Mouse (Mus musculus): ENCODE results near the gene Ctsl. TPM values are rescaled to one million over a fixed set of nuclear protein-coding genes. Genes with fewer than 3 reads are reported as not detected.

Gene Ctsl
- total and polyA plus RNA-seq, 2 experiments from 2014 or later = 103 to 203 TPM

DNA sequence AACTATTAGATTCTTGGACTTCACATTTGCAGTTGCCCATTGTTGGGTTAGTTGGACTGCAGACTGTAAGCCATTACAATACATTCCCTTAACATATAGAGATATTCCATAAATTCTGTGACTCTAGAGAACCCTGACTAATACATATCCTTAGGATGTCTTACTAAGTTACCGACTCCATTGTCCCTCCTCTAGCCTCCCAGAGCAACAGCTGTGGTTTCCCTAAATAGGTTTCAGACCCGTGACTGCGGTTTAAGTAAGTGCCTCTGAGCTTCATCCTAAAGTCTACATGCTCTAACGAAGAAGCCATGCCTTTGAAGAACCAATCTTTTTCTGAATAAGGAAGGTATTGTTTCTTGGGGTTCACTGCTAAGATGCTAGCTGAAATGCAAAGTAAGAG is 7.9 kb upstream of the Ctsl start:
- Histone ChIP-seq H3K36me3 (ENCODE audit: insufficient read depth, low read length) (no peaks in the 10 kb centered on the region), H3K4me1 (ENCODE audit: insufficient read depth, low read length) (no peaks in the 10 kb centered on the region), H3K27ac (no peak overlapping the region), H3K4me3 (ENCODE audit: low read length) (no peak overlapping the region), H3K9ac (replicated peaks; ENCODE audit: low read length) (no peak overlapping the region), H3K4me2 (ENCODE audit: low read depth, low read length) (no peak overlapping the region), H3K9me3 (ENCODE audit: low read length) (no peaks in the 10 kb centered on the region), H3K27me3 (ENCODE audit: insufficient read depth, low read length) (no peaks in the 10 kb centered on the region)
- DNase-seq (ENCODE audit: low spot score) (no peak), ATAC-seq (no peak)
- TF ChIP-seq CTCF (IDR thresholded peaks at IDR 0.05; ENCODE audit: low read depth) = no peak
- 91% methylated on average over 4 of the region's 4 CpGs for WGBS

DNA sequence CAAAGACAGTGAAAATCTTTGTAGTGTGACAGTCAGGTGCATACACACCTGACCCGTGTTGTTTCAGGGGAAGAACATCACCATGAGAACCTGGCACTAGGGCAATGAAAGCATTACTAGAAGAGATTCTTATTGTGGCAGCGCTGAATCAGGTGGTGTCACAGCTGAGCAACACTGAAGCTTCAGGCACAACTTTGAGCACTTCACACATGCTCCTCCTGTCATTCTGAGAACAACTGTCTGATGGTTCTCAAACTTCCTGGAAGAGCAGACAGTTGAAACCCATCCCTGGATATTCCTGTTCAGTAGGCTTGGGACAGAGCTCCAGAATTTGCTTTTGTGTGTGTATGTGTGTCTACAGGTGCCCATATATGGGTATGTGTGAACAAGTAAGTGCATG is 5.8 kb upstream of the Ctsl start:
- H3K36me3 ChIP-seq (ENCODE audit: insufficient read depth, low read length) = no peaks in the 10 kb centered on the region
- no peak for ATAC-seq
- no peaks in the 10 kb centered on the region for H3K9me3 ChIP-seq (ENCODE audit: low read length)
- no peak for TF ChIP-seq CTCF (IDR thresholded peaks at IDR 0.05; ENCODE audit: low read depth)
- 88% methylated on average over 2 of the region's 2 CpGs for WGBS
- H3K27me3 ChIP-seq (ENCODE audit: insufficient read depth, low read length) = no peaks in the 10 kb centered on the region
- no peak overlapping the region for H3K9ac ChIP-seq (replicated peaks; ENCODE audit: low read length)
- no peaks in the 10 kb centered on the region for H3K4me1 ChIP-seq (ENCODE audit: insufficient read depth, low read length)
- no peak overlapping the region for H3K4me2 ChIP-seq (ENCODE audit: low read depth, low read length)
- DNase-seq (ENCODE audit: low spot score) = no peak
- H3K27ac ChIP-seq = no peak overlapping the region
- no peak overlapping the region for H3K4me3 ChIP-seq (ENCODE audit: low read length)

DNA sequence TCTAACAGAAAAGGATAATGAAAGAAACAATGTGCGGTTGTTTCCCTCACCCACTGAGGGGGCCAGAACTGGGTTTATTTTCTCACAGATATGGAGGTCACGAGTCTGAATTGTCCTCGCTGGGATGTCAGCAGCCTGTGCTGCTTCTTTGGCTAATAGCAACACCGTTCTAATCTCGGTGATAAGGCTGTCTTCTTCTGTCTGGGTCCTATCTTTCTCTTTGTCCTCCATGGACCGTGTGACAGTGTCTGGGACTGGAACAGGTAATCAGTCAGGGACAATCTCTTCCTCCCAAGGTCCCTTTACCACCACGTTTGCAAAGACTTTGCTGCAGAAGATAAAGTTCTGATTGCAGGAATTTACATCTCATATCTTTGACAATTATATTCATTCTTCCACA is 4.5 kb upstream of the Ctsl start:
- TF ChIP-seq CTCF (IDR thresholded peaks at IDR 0.05; ENCODE audit: low read depth) = no peak
- ATAC-seq = no peak
- H3K4me2 ChIP-seq (ENCODE audit: low read depth, low read length) = no peak overlapping the region
- no peaks in the 10 kb centered on the region for H3K36me3 ChIP-seq (ENCODE audit: insufficient read depth, low read length)
- DNase-seq (ENCODE audit: low spot score) = no peak
- H3K4me1 ChIP-seq (ENCODE audit: insufficient read depth, low read length) = no peaks in the 10 kb centered on the region
- H3K4me3 ChIP-seq (ENCODE audit: low read length) = no peak overlapping the region
- H3K27me3 ChIP-seq (ENCODE audit: insufficient read depth, low read length) = no peaks in the 10 kb centered on the region
- 52% methylated on average over 7 of the region's 7 CpGs for WGBS
- no peak overlapping the region for H3K9ac ChIP-seq (replicated peaks; ENCODE audit: low read length)
- no peak overlapping the region for H3K27ac ChIP-seq
- H3K9me3 ChIP-seq (ENCODE audit: low read length) = no peaks in the 10 kb centered on the region

DNA sequence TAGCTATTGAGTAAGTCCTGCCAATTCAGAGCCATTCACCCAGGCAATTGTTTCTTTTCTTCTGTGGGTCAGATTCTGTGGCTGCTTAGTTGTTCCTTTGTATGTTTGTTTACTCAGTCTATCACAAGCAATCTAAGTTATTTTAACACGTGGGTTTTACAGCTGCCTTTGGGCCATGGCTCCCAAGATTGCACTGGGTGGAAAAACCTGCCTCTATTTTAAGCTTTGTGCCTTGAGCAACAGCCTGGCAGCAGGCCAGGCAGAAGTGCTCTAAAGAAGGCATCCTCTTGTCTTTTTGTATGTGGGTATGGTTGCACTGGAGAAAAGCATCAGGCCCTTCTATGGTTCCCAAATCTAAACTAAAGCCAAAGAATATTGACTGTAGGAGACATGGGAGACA is 3.0 kb upstream of the Ctsl start:
- 29% methylated on average over 1 of the region's 1 CpGs for WGBS
- no peaks in the 10 kb centered on the region for H3K9me3 ChIP-seq (ENCODE audit: low read length)
- no peak for DNase-seq (ENCODE audit: low spot score)

DNA sequence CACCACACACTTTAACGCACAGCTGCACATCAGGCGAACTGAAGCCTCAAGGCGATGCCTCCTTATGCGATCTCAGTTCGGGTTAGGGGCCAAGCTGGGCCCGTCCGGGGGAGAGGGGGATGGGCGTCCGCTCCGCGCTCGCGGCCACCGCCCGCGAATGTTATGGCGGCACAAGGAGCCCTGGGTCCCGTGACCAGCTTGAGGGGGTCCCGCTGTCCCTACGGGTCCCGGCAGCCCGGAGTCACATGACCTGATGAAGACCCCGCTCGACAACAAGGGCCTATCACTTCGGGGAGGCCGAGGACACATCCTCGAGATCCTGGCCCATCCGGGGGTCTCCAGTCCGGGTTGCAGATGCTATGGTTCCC is 901 bp downstream of the Ctsl start:
- peak; percentile 51 for DNase-seq (ENCODE audit: low spot score)
- Histone ChIP-seq H3K36me3 (ENCODE audit: insufficient read depth, low read length) (peaks cover 20% of the 10 kb centered on the region), H3K9me3 (ENCODE audit: low read length) (no peaks in the 10 kb centered on the region), H3K4me1 (ENCODE audit: insufficient read depth, low read length) (no peaks in the 10 kb centered on the region; the same call in 1 of the 2 replicates), H3K27me3 (ENCODE audit: insufficient read depth, low read length) (no peaks in the 10 kb centered on the region), H3K27ac (peak overlapping the region; percentile 65; the same call in 1 of the 2 replicates), H3K4me2 (ENCODE audit: low read depth, low read length) (peak overlapping the region; percentile 86), H3K9ac (replicated peaks; ENCODE audit: low read length) (peak overlapping the region; percentile 81), H3K4me3 (ENCODE audit: low read length) (peak overlapping the region; percentile 85)
- under 1% methylated on average over 29 of the region's 29 CpGs for WGBS
- peak; percentile 87 for ATAC-seq
- TF ChIP-seq CTCF (IDR thresholded peaks at IDR 0.05; ENCODE audit: low read depth) = no peak

More for the DNA sequence above, 3.0 kb upstream of the Ctsl start:
- no peak for TF ChIP-seq CTCF (IDR thresholded peaks at IDR 0.05; ENCODE audit: low read depth)
- H3K4me1 ChIP-seq (ENCODE audit: insufficient read depth, low read length) = no peaks in the 10 kb centered on the region; the same call in 1 of the 2 replicates
- H3K4me2 ChIP-seq (ENCODE audit: low read depth, low read length) = no peak overlapping the region
- no peaks in the 10 kb centered on the region for H3K36me3 ChIP-seq (ENCODE audit: insufficient read depth, low read length)
- H3K9ac ChIP-seq (replicated peaks; ENCODE audit: low read length) = no peak overlapping the region
- no peaks in the 10 kb centered on the region for H3K27me3 ChIP-seq (ENCODE audit: insufficient read depth, low read length)
- no peak overlapping the region for H3K27ac ChIP-seq
- no peak overlapping the region for H3K4me3 ChIP-seq (ENCODE audit: low read length)
- no peak for ATAC-seq

DNA sequence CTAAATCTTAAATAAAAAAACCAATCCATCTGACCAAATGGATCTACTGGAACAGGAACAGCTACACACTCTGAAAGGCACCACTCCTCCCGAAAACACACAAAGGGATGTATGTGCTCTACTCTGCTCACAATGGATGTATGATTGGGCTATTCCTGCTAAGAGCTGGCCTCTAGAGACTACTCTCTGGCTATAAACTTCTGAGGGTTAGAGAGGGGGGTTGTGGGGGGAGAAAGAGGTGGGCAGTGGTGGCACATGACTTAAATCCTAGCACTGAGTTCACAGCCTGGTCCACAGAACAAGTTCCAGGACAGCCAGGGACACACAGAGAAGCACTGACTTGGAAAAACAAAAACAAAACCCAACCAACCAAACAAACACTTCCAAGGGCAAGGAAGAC is 2.1 kb downstream of the Ctsl start:
- peaks cover 24% of the 10 kb centered on the region for H3K36me3 ChIP-seq (ENCODE audit: insufficient read depth, low read length)
- no peaks in the 10 kb centered on the region for H3K27me3 ChIP-seq (ENCODE audit: insufficient read depth, low read length)
- 96% methylated on average over 1 of the region's 1 CpGs for WGBS
- peak overlapping the region; percentile 86 for H3K4me2 ChIP-seq (ENCODE audit: low read depth, low read length)
- no peaks in the 10 kb centered on the region; the same call in 1 of the 2 replicates for H3K4me1 ChIP-seq (ENCODE audit: insufficient read depth, low read length)
- ATAC-seq (no peak), DNase-seq (ENCODE audit: low spot score) (no peak)
- no peak overlapping the region for H3K27ac ChIP-seq
- no peak for TF ChIP-seq CTCF (IDR thresholded peaks at IDR 0.05; ENCODE audit: low read depth)
- no peak overlapping the region for H3K9ac ChIP-seq (replicated peaks; ENCODE audit: low read length)
- no peaks in the 10 kb centered on the region for H3K9me3 ChIP-seq (ENCODE audit: low read length)
- 0 out of 2 replicates have a peak overlapping the region, but pooled peaks have one; percentile 85 for H3K4me3 ChIP-seq (ENCODE audit: low read length)

DNA sequence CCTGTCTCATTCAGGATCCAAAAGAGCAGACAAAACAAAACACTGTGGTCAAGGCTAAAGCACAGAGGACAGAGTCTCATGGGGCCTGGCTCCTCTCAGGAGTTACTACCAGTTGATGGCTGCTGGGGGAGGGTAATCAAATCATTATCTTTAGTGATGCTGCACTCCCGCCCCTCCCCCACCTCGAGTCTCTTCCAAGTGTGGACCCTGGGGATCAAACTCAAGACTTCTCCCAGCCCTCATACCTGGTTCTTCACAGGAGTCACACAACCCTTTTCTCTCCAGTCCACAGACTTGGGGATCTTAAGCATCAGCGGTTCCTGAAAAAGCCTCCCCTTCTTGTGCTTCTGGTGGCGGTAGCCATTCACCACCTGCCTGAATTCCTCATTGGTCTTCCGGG is 3.1 kb downstream of the Ctsl start:
- WGBS = 97% methylated on average over 5 of the region's 5 CpGs
- no peak overlapping the region for H3K4me3 ChIP-seq (ENCODE audit: low read length)
- H3K4me1 ChIP-seq (ENCODE audit: insufficient read depth, low read length) = no peaks in the 10 kb centered on the region; the same call in 1 of the 2 replicates
- ATAC-seq (no peak), DNase-seq (ENCODE audit: low spot score) (no peak)
- H3K36me3 ChIP-seq (ENCODE audit: insufficient read depth, low read length) = peaks cover 24% of the 10 kb centered on the region
- H3K9me3 ChIP-seq (ENCODE audit: low read length) = no peaks in the 10 kb centered on the region
- H3K27ac ChIP-seq = no peak overlapping the region
- no peaks in the 10 kb centered on the region for H3K27me3 ChIP-seq (ENCODE audit: insufficient read depth, low read length)
- H3K9ac ChIP-seq (replicated peaks; ENCODE audit: low read length) = no peak overlapping the region
- no peak for TF ChIP-seq CTCF (IDR thresholded peaks at IDR 0.05; ENCODE audit: low read depth)
- H3K4me2 ChIP-seq (ENCODE audit: low read depth, low read length) = no peak overlapping the region

Measured in hindbrain, postnatal 0 days (tissue).